Mouse (Mus musculus) adrenal gland, adult 8-10 months (tissue): ENCODE data around the gene Pate2. TPM values are rescaled to one million over a fixed set of nuclear protein-coding genes. Genes with fewer than 3 reads are reported as not detected.
A peak's percentile ranks its signal among the peaks of the same experiment; 100 is the strongest.
"Not testable (repeated sequence)": the region's sequence is repeated elsewhere in the genome, so short reads cannot be mapped to it uniquely, and the experiment has no call there.

ENCODE experiments used
- DNase-seq: peaks from one replicate; pipeline ENCODE4 v3.0.0; 2022
- total RNA-seq, 4 experiments: library from RNA; stranded (reverse); gene quantifications; 2 replicates each; pipeline ENCODE4 v1.2.4; 2022

The Pate2 gene
- total RNA-seq, 4 experiments from 2014 or later = 0.17 to 0.46 (median 0.30) TPM; not detected in 1

DNA sequence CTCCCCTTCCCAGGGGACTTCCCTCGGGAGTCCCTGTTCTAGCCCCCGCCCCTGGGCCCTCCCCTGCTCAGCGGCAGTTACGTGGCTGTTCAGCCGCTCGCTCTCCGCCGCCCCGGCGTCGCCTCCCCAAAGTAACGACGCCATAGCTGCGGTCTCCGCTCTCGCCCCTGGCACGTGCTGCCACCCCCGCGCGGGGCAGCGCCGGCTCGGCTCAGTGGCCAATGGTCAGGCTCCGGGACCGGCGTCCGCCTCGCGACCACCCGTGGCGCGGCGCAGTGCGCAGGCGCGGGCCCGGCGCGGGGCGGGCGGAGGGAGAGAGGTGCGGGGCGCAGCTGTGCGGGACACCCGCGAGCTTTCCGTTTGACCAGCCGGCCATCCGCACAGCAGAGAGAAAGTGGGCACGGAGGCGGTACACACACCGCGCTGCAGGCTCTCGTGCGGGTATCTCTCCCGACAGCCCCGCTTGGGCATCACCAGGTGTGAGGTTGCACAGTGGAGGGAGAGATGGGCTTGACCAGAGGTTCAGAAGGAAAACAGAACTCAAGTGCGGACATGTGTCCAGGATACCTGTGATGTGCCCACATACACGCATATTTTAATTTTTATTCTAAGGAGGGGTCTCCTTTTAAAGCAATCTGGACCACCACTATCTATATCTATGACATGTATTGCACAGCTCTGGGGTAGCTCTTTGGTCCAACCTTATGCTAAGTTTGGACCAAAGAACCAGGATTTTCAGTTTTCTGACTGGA lies 11.7 kb upstream of the Pate2 start, which contains the start of the genes Ddx25 and Pus3:
Ddx25 (minus strand) TSS at position 272 of the 752 bp plus-strand sequence.
Pus3 (plus strand) TSS at position 339 of the 752 bp plus-strand sequence.
- peak; percentile 7 for DNase-seq

GRCm38 (mm10) chr9:35559009-35559890 lies 10.8 kb upstream of the Pate2 start:
- DNase-seq = peak; percentile 66

DNA sequence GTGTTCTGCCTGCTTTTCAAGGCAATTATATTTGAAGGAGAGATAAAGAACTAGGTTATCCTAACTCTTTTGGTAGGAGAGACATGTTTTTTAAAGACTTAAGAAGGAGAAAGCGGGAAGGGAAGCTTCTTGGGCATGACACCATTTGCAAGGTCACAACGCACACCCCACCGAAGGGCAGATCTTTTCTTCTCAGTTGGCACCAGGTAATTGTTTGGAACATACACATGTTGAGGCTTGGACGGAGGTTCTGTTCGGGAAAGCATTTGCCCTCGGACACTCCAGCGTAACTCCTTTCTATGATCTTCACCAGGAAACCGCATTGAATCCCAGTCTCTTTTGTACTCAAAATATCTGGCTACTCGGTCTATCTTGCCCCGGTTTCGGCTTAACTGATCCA lies 9.0 kb upstream of the Pate2 start:
- DNase-seq = no peak

DNA sequence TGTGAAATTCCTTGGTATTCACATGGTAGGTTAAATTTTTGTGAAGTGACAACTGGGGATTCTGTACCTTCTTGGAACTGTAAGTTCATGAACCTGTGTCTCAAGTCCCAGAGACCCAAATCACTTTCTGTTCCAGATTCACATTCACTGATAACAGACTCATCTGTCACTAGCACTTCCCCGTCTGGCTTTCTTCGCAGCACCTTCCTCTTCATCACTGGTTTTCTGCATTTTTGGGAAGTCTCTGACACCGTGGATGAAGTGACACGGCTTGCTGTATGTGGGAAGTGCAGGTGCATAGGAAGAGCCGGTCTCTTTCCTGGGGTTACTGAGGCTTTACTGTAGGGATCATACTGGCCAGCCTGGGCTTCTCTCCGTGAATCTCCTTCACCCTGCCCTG lies 8.5 kb upstream of the Pate2 start:
- no peak for DNase-seq

- DNase-seq = no peak
Measured at GRCm38 (mm10) chr9:35564536-35565240, 5.4 kb upstream of the Pate2 start.

GRCm38 (mm10) chr9:35567995-35568394 lies 2.1 kb upstream of the Pate2 start:
- DNase-seq = no peak

- no peak for DNase-seq
Measured at GRCm38 (mm10) chr9:35570663-35571062, 579 bp downstream of the Pate2 start.

- no peak for DNase-seq
Measured at GRCm38 (mm10) chr9:35574416-35574815, 4.3 kb downstream of the Pate2 start.

DNA sequence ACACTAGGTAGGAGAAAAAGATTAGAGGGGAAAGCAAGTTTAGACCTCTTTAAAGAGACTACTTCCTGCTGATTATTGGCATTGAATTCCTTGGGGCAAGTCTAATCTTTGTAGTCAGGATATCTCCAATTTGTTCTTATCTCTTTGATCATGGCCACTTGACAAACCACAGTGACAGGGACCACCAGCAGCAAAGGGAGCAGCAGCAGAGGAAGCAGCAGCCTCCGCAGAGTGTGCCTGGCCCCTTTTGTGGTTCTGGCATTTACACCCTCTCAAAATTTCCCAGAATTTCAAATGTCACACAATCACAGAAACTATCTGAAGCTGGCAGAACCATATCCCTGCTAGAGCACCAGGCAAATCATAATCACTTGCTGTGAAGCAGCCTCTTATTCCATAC lies 17.6 kb downstream of the Pate2 start:
- DNase-seq = no peak

DNA sequence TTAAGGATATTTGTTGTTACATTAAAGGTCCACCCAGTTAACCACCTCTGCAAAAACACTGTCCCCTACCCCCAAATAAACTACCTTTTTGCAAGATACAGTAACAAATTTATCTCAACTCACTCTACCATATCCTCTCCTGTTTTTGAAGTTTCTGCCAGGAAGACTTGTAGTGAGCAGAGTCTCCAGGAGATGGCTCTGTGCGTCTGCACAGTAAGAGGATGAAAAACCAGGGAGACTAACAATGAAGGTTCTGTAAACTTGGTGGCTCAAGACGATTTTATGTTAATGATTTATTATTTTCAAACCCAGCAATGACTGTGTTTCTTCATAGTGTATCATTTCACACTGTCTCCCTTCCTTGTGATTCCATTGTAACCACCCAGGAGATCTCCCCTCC lies 22.8 kb downstream of the Pate2 start:
- no peak for DNase-seq

- DNase-seq = no peak
Measured at GRCm38 (mm10) chr9:35607647-35608405, 37.7 kb downstream of the Pate2 start.

- no peak for DNase-seq
Measured at GRCm38 (mm10) chr9:35611841-35612240, 41.8 kb downstream of the Pate2 start, which contains the start of gene Pate4. Gene Pate4, minus strand, starts transcription at chr9:35611941.

- DNase-seq = no peak
Measured at GRCm38 (mm10) chr9:35614005-35614404, 43.9 kb downstream of the Pate2 start.

GRCm38 (mm10) chr9:35616784-35617183 lies 46.7 kb downstream of the Pate2 start:
- DNase-seq = not testable (repeated sequence)

- DNase-seq = no peak
Measured at GRCm38 (mm10) chr9:35632981-35633380, 62.9 kb downstream of the Pate2 start.

GRCm38 (mm10) chr9:35648102-35648501 lies 78.0 kb downstream of the Pate2 start, which contains the start of gene Pate3:
Gene Pate3, minus strand, starts transcription at chr9:35648202.
- no peak for DNase-seq

- DNase-seq = no peak
Measured at GRCm38 (mm10) chr9:35673557-35673956, 103.5 kb downstream of the Pate2 start.

- DNase-seq = no peak
Measured at GRCm38 (mm10) chr9:35687013-35687412, 116.9 kb downstream of the Pate2 start, which contains the start of gene Pate1. Gene Pate1, minus strand, starts transcription at chr9:35687390.

DNA sequence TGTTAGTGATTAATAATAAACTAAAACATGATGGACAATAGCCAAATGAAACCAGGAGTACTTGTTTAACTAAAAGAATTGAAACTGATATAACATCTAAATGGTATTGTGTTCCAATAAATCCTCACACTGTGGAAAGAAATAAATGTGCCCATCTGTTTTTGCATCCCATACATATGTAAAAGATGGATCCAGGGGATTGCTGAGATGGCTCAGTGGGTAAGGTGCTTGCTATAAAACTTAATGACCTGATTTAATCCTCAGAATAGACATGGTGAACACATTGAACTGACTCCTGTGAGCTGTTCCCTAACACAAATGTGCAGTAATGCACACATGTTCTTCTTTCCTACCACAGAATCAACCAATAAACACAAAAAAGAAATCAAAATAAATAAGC lies 121.8 kb downstream of the Pate2 start:
- DNase-seq = no peak

GRCm38 (mm10) chr9:35707265-35707664 lies 137.2 kb downstream of the Pate2 start:
- no peak for DNase-seq
